15 mouse cellular contexts compared by ENCODE assay signal in genomic region chr17:46897221-46897950, GRCm38 (mm10). TPM values are rescaled to one million over a fixed set of nuclear protein-coding genes. Genes with fewer than 3 reads are reported as not detected.
A peak's percentile ranks its signal among the peaks of the same experiment; 100 is the strongest.
DNase-seq lines count a peak whose midpoint lies in the region; ATAC-seq lines count a peak whose summit lies in the region.
"Had no signal": no experiment of that assay in that cellular context is flagged by ENCODE, and none has a peak within 500 bp of the region (broad histone marks: within the 10 kb centered on the region; RNA-seq: fewer than 3 reads in every experiment).

No protein-coding gene starts in this region.

- H3K4me2 ChIP-seq in neural tube, embryonic 15.5 days: no peak overlapping the region
- no peak overlapping the region for H3K4me2 ChIP-seq in hindbrain, embryonic 11.5 days (replicated peaks; ENCODE audit: low read depth, low read length)
- H3K4me2 ChIP-seq: heart, embryonic 12.5 days; hindbrain, embryonic 14.5 days; limb, embryonic 15.5 days; midbrain, embryonic 13.5 days had no signal

- H3K4me1 ChIP-seq in neural tube, embryonic 15.5 days: peaks cover 17% of the 10 kb centered on the region
- H3K4me1 ChIP-seq in hindbrain, embryonic 11.5 days (replicated peaks; ENCODE audit: control insufficient read depth, insufficient read depth, low read length): peaks cover 2% of the 10 kb centered on the region; the same call in 1 of the 2 replicates

- H3K36me3 ChIP-seq in neural tube, embryonic 15.5 days: no peaks in the 10 kb centered on the region
- H3K36me3 ChIP-seq in hindbrain, embryonic 11.5 days (ENCODE audit: control insufficient read depth, insufficient read depth, low read length): no peaks in the 10 kb centered on the region
- H3K36me3 ChIP-seq: limb, embryonic 15.5 days had no signal

- no peak for ATAC-seq in neural tube, embryonic 15.5 days (ENCODE audit: low FRiP score)
- ATAC-seq in hindbrain, embryonic 11.5 days (ENCODE audit: low FRiP score): no peak
- ATAC-seq in activated CD4-positive, CD25-positive, alpha-beta regulatory T cell, adult 4 months: no peak
- ATAC-seq: midbrain, embryonic 13.5 days had no signal

- no peak overlapping the region for H3K4me3 ChIP-seq in neural tube, embryonic 15.5 days (replicated peaks)
- no peak overlapping the region for H3K4me3 ChIP-seq in hindbrain, embryonic 11.5 days (ENCODE audit: low read depth, low read length)
- H3K4me3 ChIP-seq: heart, embryonic 12.5 days; limb, embryonic 15.5 days; midbrain, embryonic 13.5 days had no signal

- DNase-seq in neural tube, embryonic 10.5 days (ENCODE audit: extremely low spot score, low spot score): peak; percentile 43
- DNase-seq in kidney, postnatal 10 days: peak; percentile 76
- DNase-seq in lung, postnatal 10 days: peak; percentile 65
- DNase-seq in hindbrain, embryonic 11.5 days (ENCODE audit: low spot score): no peak
- DNase-seq in right cerebral cortex, postnatal 4 days: no peak
- DNase-seq: cerebellum, adult 9-11 months; layer of hippocampus, adult 9-11 months; right cerebral cortex, postnatal 25 days; thymus, adult 2 months had no signal

- 54% methylated on average over 13 of the region's 13 CpGs for WGBS in neural tube, embryonic 15.5 days
- 46% methylated on average over 13 of the region's 13 CpGs for WGBS in hindbrain, embryonic 11.5 days

- H3K9me3 ChIP-seq in neural tube, embryonic 15.5 days (replicated peaks): no peaks in the 10 kb centered on the region
- H3K9me3 ChIP-seq in hindbrain, embryonic 11.5 days (ENCODE audit: control insufficient read depth, low read length): no peaks in the 10 kb centered on the region
- H3K9me3 ChIP-seq: limb, embryonic 15.5 days; midbrain, embryonic 13.5 days had no signal

- H3K9ac ChIP-seq in neural tube, embryonic 15.5 days (replicated peaks): no peak overlapping the region
- H3K9ac ChIP-seq in hindbrain, embryonic 11.5 days (ENCODE audit: low read depth, low read length): no peak overlapping the region
- H3K9ac ChIP-seq: heart, embryonic 12.5 days; hindbrain, embryonic 14.5 days; limb, embryonic 15.5 days; midbrain, embryonic 13.5 days had no signal

- H3K27ac ChIP-seq in neural tube, embryonic 15.5 days (replicated peaks): no peak overlapping the region
- no peak overlapping the region for H3K27ac ChIP-seq in hindbrain, embryonic 11.5 days (ENCODE audit: low read depth, low read length)
- H3K27ac ChIP-seq: hindbrain, embryonic 14.5 days; limb, embryonic 15.5 days; midbrain, embryonic 13.5 days had no signal

- H3K27me3 ChIP-seq in neural tube, embryonic 15.5 days (replicated peaks): no peaks in the 10 kb centered on the region
- H3K27me3 ChIP-seq in hindbrain, embryonic 11.5 days (ENCODE audit: control insufficient read depth, insufficient read depth, low read length): no peaks in the 10 kb centered on the region
- H3K27me3 ChIP-seq: heart, embryonic 12.5 days; limb, embryonic 15.5 days; midbrain, embryonic 13.5 days had no signal

RNA-seq across cellular contexts. Expression of gene Tbcc, which starts 6.9 kb away (rescaled TPM):
- polyA plus RNA-seq in neural tube, embryonic 15.5 days (2015; fragmentation: Nextera tagmentation; extraction: Ambion mirVana): 55.9 and 62.5 TPM in 2 replicates
- 74.1 and 84.3 TPM in 2 replicates for polyA plus RNA-seq in hindbrain, embryonic 11.5 days (2014; fragmentation: Nextera tagmentation; extraction: Ambion mirVana)
- 10 to 100 TPM; 10.4 to 12.4 TPM for polyA plus RNA-seq in activated CD4-positive, CD25-positive, alpha-beta regulatory T cell, adult 4 months (2017; shearing (Covaris generic))

RNA-seq across cellular contexts. Expression of gene Prph2, which starts 12.9 kb away (rescaled TPM):
- polyA plus RNA-seq in neural tube, embryonic 15.5 days (2015; fragmentation: Nextera tagmentation; extraction: Ambion mirVana): not detected in 2 replicates
- polyA plus RNA-seq in hindbrain, embryonic 11.5 days (2014; fragmentation: Nextera tagmentation; extraction: Ambion mirVana): not detected in 2 replicates
- polyA plus RNA-seq in activated CD4-positive, CD25-positive, alpha-beta regulatory T cell, adult 4 months (2017; shearing (Covaris generic)): not detected
- polyA plus RNA-seq: heart, embryonic 12.5 days; hindbrain, embryonic 14.5 days; limb, embryonic 15.5 days; midbrain, embryonic 13.5 days had no signal

RNA-seq across cellular contexts. Expression of gene Bicral, which starts 39.1 kb away (rescaled TPM):
- 6.6 and 8.3 TPM in 2 replicates for polyA plus RNA-seq in neural tube, embryonic 15.5 days (2015; fragmentation: Nextera tagmentation; extraction: Ambion mirVana)
- 5.5 and 7.1 TPM in 2 replicates for polyA plus RNA-seq in hindbrain, embryonic 11.5 days (2014; fragmentation: Nextera tagmentation; extraction: Ambion mirVana)
- polyA plus RNA-seq in activated CD4-positive, CD25-positive, alpha-beta regulatory T cell, adult 4 months (2017; shearing (Covaris generic)): 1 to 10 TPM; 8.3 to 8.5 TPM

Comparison
In these comparisons a context has a peak if more than half of its experiments do, and no peak if none do; other contexts are left out.
1. DNase-seq: peak in neural tube, embryonic 10.5 days (single experiment), kidney, postnatal 10 days (single experiment) and lung, postnatal 10 days (single experiment); none in hindbrain, embryonic 11.5 days (single experiment) and right cerebral cortex, postnatal 4 days (single experiment).